Mouse (Mus musculus): ENCODE measurements around the gene Olfr484. TPM values are rescaled to one million over a fixed set of nuclear protein-coding genes. Genes with fewer than 3 reads are reported as not detected.

Gene Olfr484
- polyA plus RNA-seq (2014; fragmentation: Illumina TruSeq; extraction: RNeasy Lipid Tissue Mini Kit (QIAGEN cat#74804); ENCODE audit: low read depth, low replicate concordance) = not detected

DNA sequence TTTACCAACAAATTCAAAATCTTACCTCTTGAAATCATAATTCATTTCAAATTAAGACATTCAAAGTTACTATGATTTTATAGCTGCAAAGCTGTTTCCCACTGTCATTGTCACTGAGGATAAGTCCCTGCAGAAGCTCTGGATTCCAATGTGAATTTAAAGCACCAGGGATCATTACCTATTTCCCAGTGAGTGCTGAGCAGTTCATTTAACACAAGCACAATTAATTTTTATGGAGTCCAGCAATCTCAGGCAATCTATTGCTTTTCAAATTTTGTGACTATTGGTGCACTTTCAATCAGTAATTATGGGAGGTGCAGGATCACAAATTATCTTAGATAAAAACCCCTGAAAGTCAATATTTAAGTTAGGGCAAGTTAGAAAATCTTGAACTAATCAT is at the start of gene Olfr484:
Olfr484 (minus strand) TSS at position 101 of the 400 bp plus-strand sequence.

GRCm38 (mm10) chr7:108172642-108173041 is 45.4 kb upstream of the Olfr484 start, which contains the start of gene Olfr486:
Gene Olfr486, minus strand, starts transcription at chr7:108172742.

GRCm38 (mm10) chr7:108159771-108160170 is 32.5 kb upstream of the Olfr484 start, which contains the start of gene Olfr485:
Gene Olfr485, minus strand, starts transcription at chr7:108159871.

GRCm38 (mm10) chr7:108100549-108100948 is 26.7 kb downstream of the Olfr484 start, which contains the start of gene Olfr483:
Gene Olfr483, plus strand, starts transcription at chr7:108100849.

GRCm38 (mm10) chr7:108097486-108097885 is 29.8 kb downstream of the Olfr484 start, which contains the start of gene Olfr482:
Gene Olfr482, minus strand, starts transcription at chr7:108097586.

DNA sequence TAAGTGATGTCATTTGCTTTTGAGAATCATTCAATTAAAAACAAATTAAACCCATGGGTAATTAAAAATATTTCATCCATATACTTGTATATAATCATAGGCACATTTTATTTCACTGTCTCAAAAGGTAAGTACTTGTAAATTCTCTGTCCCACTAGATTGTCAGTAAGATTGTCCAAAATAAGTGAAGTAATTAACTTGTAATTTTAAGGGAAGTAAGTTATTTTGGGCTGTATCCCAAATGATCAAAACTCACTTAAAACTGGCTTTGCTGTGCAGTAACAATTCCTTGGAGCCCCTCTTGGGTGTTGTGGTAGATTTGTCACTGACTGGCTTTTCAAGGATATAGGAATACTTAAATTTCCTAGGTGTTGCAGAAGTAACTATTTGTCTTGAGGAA is 47.7 kb downstream of the Olfr484 start, which contains the start of gene Olfr481:
Olfr481 (plus strand) TSS at position 301 of the 400 bp plus-strand sequence.

Other genes starting within 250 kb of the Olfr484 start
- gene Olfr472, start 229.5 kb downstream of the Olfr484 start, polyA plus RNA-seq (2014; fragmentation: Illumina TruSeq; extraction: RNeasy Lipid Tissue Mini Kit (QIAGEN cat#74804); ENCODE audit: low read depth, low replicate concordance) = not detected
- gene Olfr473, start 197.0 kb downstream of the Olfr484 start, polyA plus RNA-seq (2014; fragmentation: Illumina TruSeq; extraction: RNeasy Lipid Tissue Mini Kit (QIAGEN cat#74804); ENCODE audit: low read depth, low replicate concordance) = not detected
- not detected for gene Olfr474, start 172.8 kb downstream of the Olfr484 start, polyA plus RNA-seq (2014; fragmentation: Illumina TruSeq; extraction: RNeasy Lipid Tissue Mini Kit (QIAGEN cat#74804); ENCODE audit: low read depth, low replicate concordance)
- not detected for gene Olfr476, start 162.6 kb downstream of the Olfr484 start, polyA plus RNA-seq (2014; fragmentation: Illumina TruSeq; extraction: RNeasy Lipid Tissue Mini Kit (QIAGEN cat#74804); ENCODE audit: low read depth, low replicate concordance)
- not detected for gene Olfr477, start 140.8 kb downstream of the Olfr484 start, polyA plus RNA-seq (2014; fragmentation: Illumina TruSeq; extraction: RNeasy Lipid Tissue Mini Kit (QIAGEN cat#74804); ENCODE audit: low read depth, low replicate concordance)
- not detected for gene Olfr478, start 93.5 kb downstream of the Olfr484 start, polyA plus RNA-seq (2014; fragmentation: Illumina TruSeq; extraction: RNeasy Lipid Tissue Mini Kit (QIAGEN cat#74804); ENCODE audit: low read depth, low replicate concordance)
- not detected for gene Olfr479, start 76.8 kb downstream of the Olfr484 start, polyA plus RNA-seq (2014; fragmentation: Illumina TruSeq; extraction: RNeasy Lipid Tissue Mini Kit (QIAGEN cat#74804); ENCODE audit: low read depth, low replicate concordance)
- not detected for gene Olfr480, start 60.1 kb downstream of the Olfr484 start, polyA plus RNA-seq (2014; fragmentation: Illumina TruSeq; extraction: RNeasy Lipid Tissue Mini Kit (QIAGEN cat#74804); ENCODE audit: low read depth, low replicate concordance)
- gene Olfr481, start 47.6 kb downstream of the Olfr484 start, polyA plus RNA-seq (2014; fragmentation: Illumina TruSeq; extraction: RNeasy Lipid Tissue Mini Kit (QIAGEN cat#74804); ENCODE audit: low read depth, low replicate concordance) = not detected
- not detected for gene Olfr482, start 29.9 kb downstream of the Olfr484 start, polyA plus RNA-seq (2014; fragmentation: Illumina TruSeq; extraction: RNeasy Lipid Tissue Mini Kit (QIAGEN cat#74804); ENCODE audit: low read depth, low replicate concordance)
- gene Olfr483, start 26.6 kb downstream of the Olfr484 start, polyA plus RNA-seq (2014; fragmentation: Illumina TruSeq; extraction: RNeasy Lipid Tissue Mini Kit (QIAGEN cat#74804); ENCODE audit: low read depth, low replicate concordance) = not detected
- not detected for gene Olfr485, start 32.4 kb upstream of the Olfr484 start, polyA plus RNA-seq (2014; fragmentation: Illumina TruSeq; extraction: RNeasy Lipid Tissue Mini Kit (QIAGEN cat#74804); ENCODE audit: low read depth, low replicate concordance)
- not detected for gene Olfr486, start 45.3 kb upstream of the Olfr484 start, polyA plus RNA-seq (2014; fragmentation: Illumina TruSeq; extraction: RNeasy Lipid Tissue Mini Kit (QIAGEN cat#74804); ENCODE audit: low read depth, low replicate concordance)
- gene Olfr487, start 87.2 kb upstream of the Olfr484 start, polyA plus RNA-seq (2014; fragmentation: Illumina TruSeq; extraction: RNeasy Lipid Tissue Mini Kit (QIAGEN cat#74804); ENCODE audit: low read depth, low replicate concordance) = not detected
- gene Olfr488, start 130.9 kb upstream of the Olfr484 start, polyA plus RNA-seq (2014; fragmentation: Illumina TruSeq; extraction: RNeasy Lipid Tissue Mini Kit (QIAGEN cat#74804); ENCODE audit: low read depth, low replicate concordance) = not detected
- gene Olfr490, start 161.5 kb upstream of the Olfr484 start, polyA plus RNA-seq (2014; fragmentation: Illumina TruSeq; extraction: RNeasy Lipid Tissue Mini Kit (QIAGEN cat#74804); ENCODE audit: low read depth, low replicate concordance) = not detected
- not detected for gene Olfr491, start 186.0 kb upstream of the Olfr484 start, polyA plus RNA-seq (2014; fragmentation: Illumina TruSeq; extraction: RNeasy Lipid Tissue Mini Kit (QIAGEN cat#74804); ENCODE audit: low read depth, low replicate concordance)
- gene Olfr492, start 196.2 kb upstream of the Olfr484 start, polyA plus RNA-seq (2014; fragmentation: Illumina TruSeq; extraction: RNeasy Lipid Tissue Mini Kit (QIAGEN cat#74804); ENCODE audit: low read depth, low replicate concordance) = not detected
- gene Olfr493, start 219.5 kb upstream of the Olfr484 start, polyA plus RNA-seq (2014; fragmentation: Illumina TruSeq; extraction: RNeasy Lipid Tissue Mini Kit (QIAGEN cat#74804); ENCODE audit: low read depth, low replicate concordance) = not detected
- gene Olfr494, start 237.9 kb upstream of the Olfr484 start, polyA plus RNA-seq (2014; fragmentation: Illumina TruSeq; extraction: RNeasy Lipid Tissue Mini Kit (QIAGEN cat#74804); ENCODE audit: low read depth, low replicate concordance) = not detected

All from adrenal gland, adult 10 weeks (tissue).